Mouse (Mus musculus): ENCODE results near the gene P4hb. TPM values are rescaled to one million over a fixed set of nuclear protein-coding genes. Genes with fewer than 3 reads are reported as not detected.

P4hb gene
- 365 and 391 TPM in 2 replicates for polyA plus RNA-seq (2012; rRNA removed)

DNA sequence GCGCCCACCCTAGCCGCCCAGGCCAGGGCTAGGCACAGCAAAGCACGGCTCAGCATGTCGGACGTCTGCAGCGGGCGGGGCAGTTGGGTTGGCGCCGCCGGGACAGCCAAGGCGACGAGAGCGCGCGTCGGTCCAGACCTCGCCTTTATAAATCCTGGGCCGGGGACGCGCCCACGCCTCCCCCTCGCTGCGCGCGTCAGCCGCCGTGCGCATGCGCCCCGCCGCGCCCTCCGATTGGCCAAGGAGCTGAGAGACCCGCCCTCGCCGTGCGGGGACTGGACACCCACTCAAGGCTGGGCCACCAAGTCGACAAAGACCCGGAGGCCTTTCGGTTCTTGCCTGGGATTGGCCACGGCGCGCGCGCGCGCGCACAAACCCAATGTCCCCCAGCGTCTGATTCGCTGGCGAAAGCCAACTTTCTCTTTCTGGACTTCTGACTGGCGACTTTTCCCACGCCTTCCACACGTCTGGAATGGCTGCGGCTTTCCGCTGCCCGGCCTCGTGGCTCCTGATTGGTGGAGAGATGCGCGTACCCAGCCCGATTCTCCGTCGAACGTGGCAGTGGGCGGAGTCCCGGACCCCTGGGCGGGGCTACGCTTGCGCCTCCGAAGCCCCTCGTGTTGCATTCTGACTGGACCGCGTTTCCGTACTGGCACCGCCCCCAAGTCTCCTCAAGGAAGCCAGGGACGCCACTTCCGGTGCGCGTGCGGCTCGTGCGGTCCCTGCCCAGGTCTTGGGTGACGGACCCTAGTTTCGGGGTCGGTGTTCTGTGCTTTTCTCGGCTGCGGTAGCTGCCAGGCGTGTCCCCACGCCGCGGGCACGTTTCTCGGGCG, at the start of gene P4hb:
Gene P4hb (minus strand): TSS at position 502 of the 833 bp plus-strand sequence.

GRCm38 (mm10) chr11:120617519-120618112, 44.6 kb upstream of the P4hb start, which contains the start of gene Pcyt2:
Pcyt2 (minus strand) TSS chr11:120617936.

GRCm38 (mm10) chr11:120608241-120609034, 35.4 kb upstream of the P4hb start, which contains the start of gene Npb:
Npb (plus strand) TSS chr11:120608477.

DNA sequence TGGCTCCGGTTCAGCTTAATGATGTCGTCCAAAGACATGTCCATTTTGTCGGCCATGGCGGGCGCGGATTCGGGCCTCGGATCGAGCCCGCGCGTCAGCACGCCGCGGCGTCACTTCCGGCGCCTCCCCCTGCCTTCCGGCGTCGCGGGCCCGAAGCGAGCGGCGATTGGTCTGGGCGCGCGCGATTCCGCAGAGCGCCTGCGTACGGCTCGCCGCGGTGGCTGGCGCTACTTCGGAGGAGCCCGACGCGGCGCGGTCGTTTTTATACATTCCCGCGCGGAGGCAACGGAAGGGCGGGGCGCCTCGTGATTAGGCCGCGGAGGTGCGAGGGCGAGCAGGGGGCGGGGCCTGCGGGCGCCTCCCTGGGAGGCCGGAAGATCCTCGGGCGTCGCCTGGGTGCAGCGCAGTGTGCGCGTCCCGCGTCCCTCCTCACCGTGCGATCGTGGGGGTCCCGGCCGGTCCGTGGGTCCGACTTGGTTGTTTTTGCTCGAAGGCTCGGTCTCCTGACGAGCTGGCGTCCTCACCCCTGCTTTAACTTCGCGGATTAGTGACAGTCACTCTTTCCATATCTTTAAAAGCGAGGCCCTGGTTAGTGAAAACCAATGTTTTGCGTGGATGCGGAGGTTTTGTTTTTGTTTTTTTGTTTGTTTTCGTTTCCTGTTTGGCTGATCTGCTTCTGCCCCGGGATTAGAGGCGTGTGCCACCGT, 25.4 kb upstream of the P4hb start, which contains the start of the genes Alyref and Anapc11:
Gene Alyref (minus strand): TSS at position 83 of the 707 bp plus-strand sequence.
Gene Anapc11 (plus strand): TSS at position 139 of the 707 bp plus-strand sequence.

GRCm38 (mm10) chr11:120581490-120582267, 8.6 kb upstream of the P4hb start, which contains the start of gene Arhgdia:
Arhgdia (minus strand) TSS chr11:120581624.

GRCm38 (mm10) chr11:120550810-120551440, 22.1 kb downstream of the P4hb start, which contains the start of gene Ppp1r27:
Ppp1r27 (minus strand) TSS chr11:120551132.

GRCm38 (mm10) chr11:120549168-120549945, 23.7 kb downstream of the P4hb start, which contains the start of gene Mcrip1:
Mcrip1 (minus strand) TSS chr11:120549727.

GRCm38 (mm10) chr11:120530085-120530964, 42.7 kb downstream of the P4hb start, which contains the start of gene Gcgr:
Gcgr (plus strand) TSS chr11:120530699.

Other genes starting within 250 kb of the P4hb start
- gene Actg1, start 224.7 kb downstream of the P4hb start, polyA plus RNA-seq (2012; rRNA removed) = 1,155 and 2,096 TPM in 2 replicates
- gene Fscn2, start 211.7 kb downstream of the P4hb start, polyA plus RNA-seq (2012; rRNA removed) = 0.23 and 0.48 TPM in 2 replicates
- 26.2 and 38.4 TPM in 2 replicates for gene Faap100, start 194.5 kb downstream of the P4hb start, polyA plus RNA-seq (2012; rRNA removed)
- 43.1 and 58.4 TPM in 2 replicates for gene Nploc4, start 135.5 kb downstream of the P4hb start, polyA plus RNA-seq (2012; rRNA removed)
- 0.11 and 0.24 TPM in 2 replicates for gene Tspan10, start 130.6 kb downstream of the P4hb start, polyA plus RNA-seq (2012; rRNA removed)
- gene Pde6g, start 119.8 kb downstream of the P4hb start, polyA plus RNA-seq (2012; rRNA removed) = 0.35 and 0.37 TPM in 2 replicates
- gene Oxld1, start 115.2 kb downstream of the P4hb start, polyA plus RNA-seq (2012; rRNA removed) = 6.9 and 7.4 TPM in 2 replicates
- 36.2 and 42.9 TPM in 2 replicates for gene Ccdc137, start 115.1 kb downstream of the P4hb start, polyA plus RNA-seq (2012; rRNA removed)
- 30.2 and 41.6 TPM in 2 replicates for gene Arl16, start 105.6 kb downstream of the P4hb start, polyA plus RNA-seq (2012; rRNA removed)
- gene Mrpl12, start 88.6 kb downstream of the P4hb start, polyA plus RNA-seq (2012; rRNA removed) = 106 and 125 TPM in 2 replicates
- 39.4 and 50.5 TPM in 2 replicates for gene Slc25a10, start 81.4 kb downstream of the P4hb start, polyA plus RNA-seq (2012; rRNA removed)
- gene Gcgr, start 42.6 kb downstream of the P4hb start, polyA plus RNA-seq (2012; rRNA removed) = 1.2 and 1.7 TPM in 2 replicates
- 164 and 177 TPM in 2 replicates for gene Mcrip1, start 23.5 kb downstream of the P4hb start, polyA plus RNA-seq (2012; rRNA removed)
- gene Ppp1r27, start 22.1 kb downstream of the P4hb start, polyA plus RNA-seq (2012; rRNA removed) = not detected in 2 replicates
- 303 and 501 TPM in 2 replicates for gene Arhgdia, start 8.4 kb upstream of the P4hb start, polyA plus RNA-seq (2012; rRNA removed)
- gene Alyref, start 25.1 kb upstream of the P4hb start, polyA plus RNA-seq (2012; rRNA removed) = 300 and 546 TPM in 2 replicates
- gene Anapc11, start 25.2 kb upstream of the P4hb start, polyA plus RNA-seq (2012; rRNA removed) = 138 and 143 TPM in 2 replicates
- 1.4 TPM in 2 replicates for gene Npb, start 35.2 kb upstream of the P4hb start, polyA plus RNA-seq (2012; rRNA removed)
- 132 and 188 TPM in 2 replicates for gene Pcyt2, start 44.7 kb upstream of the P4hb start, polyA plus RNA-seq (2012; rRNA removed)
- 44.4 and 107 TPM in 2 replicates for gene Sirt7, start 52.0 kb upstream of the P4hb start, polyA plus RNA-seq (2012; rRNA removed)
- gene Mafg, start 60.3 kb upstream of the P4hb start, polyA plus RNA-seq (2012; rRNA removed) = 42.7 and 60.6 TPM in 2 replicates
- gene Pycr1, start 70.5 kb upstream of the P4hb start, polyA plus RNA-seq (2012; rRNA removed) = 13.8 and 25.2 TPM in 2 replicates
- gene Myadml2, start 74.9 kb upstream of the P4hb start, polyA plus RNA-seq (2012; rRNA removed) = 0.08 and 0.26 TPM in 2 replicates
- gene Notum, start 87.9 kb upstream of the P4hb start, polyA plus RNA-seq (2012; rRNA removed) = 2.2 and 5.1 TPM in 2 replicates
- 69.8 and 105 TPM in 2 replicates for gene Aspscr1, start 99.7 kb upstream of the P4hb start, polyA plus RNA-seq (2012; rRNA removed)
- 49.4 and 73.3 TPM in 2 replicates for gene Cenpx, start 140.5 kb upstream of the P4hb start, polyA plus RNA-seq (2012; rRNA removed)
- 68.5 and 84.3 TPM in 2 replicates for gene Lrrc45, start 140.7 kb upstream of the P4hb start, polyA plus RNA-seq (2012; rRNA removed)
- gene Rac3, start 148.2 kb upstream of the P4hb start, polyA plus RNA-seq (2012; rRNA removed) = 63.0 and 69.7 TPM in 2 replicates
- 11.3 and 14.7 TPM in 2 replicates for gene Dcxr, start 154.0 kb upstream of the P4hb start, polyA plus RNA-seq (2012; rRNA removed)
- 0.55 and 2.0 TPM in 2 replicates for gene Cbr2, start 158.9 kb upstream of the P4hb start, polyA plus RNA-seq (2012; rRNA removed)
- gene Hmga1b, start 189.5 kb upstream of the P4hb start, polyA plus RNA-seq (2012; rRNA removed) = 3.8 and 8.8 TPM in 2 replicates
- gene Rfng, start 211.0 kb upstream of the P4hb start, polyA plus RNA-seq (2012; rRNA removed) = 41.7 and 45.5 TPM in 2 replicates
- gene Gps1, start 211.0 kb upstream of the P4hb start, polyA plus RNA-seq (2012; rRNA removed) = 169 and 233 TPM in 2 replicates
- gene Dus1l, start 223.2 kb upstream of the P4hb start, polyA plus RNA-seq (2012; rRNA removed) = 52.1 and 79.3 TPM in 2 replicates